ENCODE assay signal across 8 mouse cellular contexts in the genomic region with DNA sequence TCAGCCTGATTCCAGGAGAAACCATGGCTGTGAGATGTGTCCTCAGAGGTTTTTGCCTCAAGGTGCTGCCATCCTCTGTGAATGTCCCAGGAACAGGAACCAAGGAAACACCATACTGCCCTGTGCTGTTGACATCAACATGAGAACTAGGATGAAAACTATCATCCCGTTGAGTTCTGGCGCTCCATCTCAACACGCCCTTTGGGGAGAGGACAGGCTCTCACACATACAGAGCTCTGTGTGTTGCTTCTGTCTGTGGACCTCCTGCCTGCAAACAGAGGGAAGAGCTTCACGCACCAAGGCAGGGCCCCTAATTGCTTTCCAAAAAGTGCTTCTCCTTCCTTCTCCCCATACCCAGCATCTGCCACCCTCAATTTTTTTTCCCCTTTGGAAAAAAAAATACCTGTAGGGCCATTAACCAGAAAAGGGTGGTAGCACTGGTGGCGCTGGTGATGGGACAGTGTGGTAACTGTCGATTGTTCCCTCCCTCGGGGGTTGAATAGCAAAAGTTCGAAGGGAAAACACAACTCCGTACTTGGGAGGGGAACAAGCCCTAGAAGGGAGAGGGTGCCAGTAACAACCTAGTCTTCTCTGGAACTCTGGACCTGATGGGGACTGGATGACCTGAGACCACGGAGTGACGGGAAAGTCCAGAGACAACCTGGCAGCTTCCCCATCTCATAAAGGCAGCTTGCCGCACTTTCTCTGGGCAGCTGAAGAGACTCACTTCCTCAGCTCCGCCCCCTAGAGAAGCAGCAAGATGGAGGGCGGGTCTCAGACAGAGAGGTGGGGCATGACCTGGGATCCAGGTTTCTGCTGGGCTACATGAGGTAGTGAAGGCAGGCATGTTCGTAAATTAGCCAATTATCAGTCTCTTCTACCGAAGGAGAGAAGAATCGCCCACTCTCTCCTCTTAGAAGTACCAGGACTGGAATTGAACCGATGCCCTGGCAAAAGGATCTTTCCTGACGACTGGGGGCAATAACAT. TPM values are rescaled to one million over a fixed set of nuclear protein-coding genes. Genes with fewer than 3 reads are reported as not detected.
DNase-seq lines count a peak whose midpoint lies in the region; ATAC-seq lines count a peak whose summit lies in the region.

No protein-coding gene starts in this region.

- H3K27ac ChIP-seq in neural tube, embryonic 11.5 days (ENCODE audit: low read depth, low read length), result 0 out of 2 replicates have a peak overlapping the region, but pooled peaks have one; percentile 34
- H3K27ac ChIP-seq in neural tube, embryonic 15.5 days (replicated peaks), result no peak overlapping the region
- H3K27ac ChIP-seq in limb, embryonic 15.5 days, result no peak overlapping the region

- H3K36me3 ChIP-seq in neural tube, embryonic 11.5 days (ENCODE audit: control insufficient read depth, insufficient read depth, low read length), result peaks cover 3% of the 10 kb centered on the region; the same call in 1 of the 2 replicates
- peaks cover 23% of the 10 kb centered on the region for H3K36me3 ChIP-seq in neural tube, embryonic 15.5 days
- H3K36me3 ChIP-seq in limb, embryonic 15.5 days, result peaks cover 22% of the 10 kb centered on the region

- H3K27me3 ChIP-seq in neural tube, embryonic 11.5 days (ENCODE audit: control insufficient read depth, insufficient read depth, low read length), result no peaks in the 10 kb centered on the region
- H3K27me3 ChIP-seq in neural tube, embryonic 15.5 days (replicated peaks), result no peaks in the 10 kb centered on the region
- H3K27me3 ChIP-seq in limb, embryonic 15.5 days, result 0 out of 2 replicates have a peak, but pooled peaks cover 3% of the 10 kb centered on the region

- WGBS in neural tube, embryonic 11.5 days, result 36% methylated on average over 19 of the region's 19 CpGs
- WGBS in neural tube, embryonic 15.5 days, result 39% methylated on average over 19 of the region's 19 CpGs
- 29% methylated on average over 19 of the region's 19 CpGs for WGBS in limb, embryonic 15.5 days

- no peak for ATAC-seq in neural tube, embryonic 11.5 days (ENCODE audit: insufficient read depth, low FRiP score, low TSS enrichment)
- no peak for ATAC-seq in neural tube, embryonic 15.5 days (ENCODE audit: low FRiP score)
- ATAC-seq in granulocyte monocyte progenitor cell, adult 5-6 weeks (replicated peaks; ENCODE audit: poor library complexity, severe bottlenecking), result peak; percentile 49
- no peak for ATAC-seq in limb, embryonic 15.5 days (ENCODE audit: insufficient number of reproducible peaks, low FRiP score, low TSS enrichment, low read depth)
- peak; percentile 62 for ATAC-seq in neutrophil, adult 5-6 weeks (ENCODE audit: extremely low read depth, insufficient number of reproducible peaks, low FRiP score, poor library complexity, severe bottlenecking)

- H3K4me1 ChIP-seq in neural tube, embryonic 11.5 days (ENCODE audit: control insufficient read depth, insufficient read depth, low read length), result no peaks in the 10 kb centered on the region
- H3K4me1 ChIP-seq in neural tube, embryonic 15.5 days, result no peaks in the 10 kb centered on the region
- peaks cover 7% of the 10 kb centered on the region; the same call in 1 of the 2 replicates for H3K4me1 ChIP-seq in limb, embryonic 15.5 days

- no peak overlapping the region for H3K9ac ChIP-seq in neural tube, embryonic 11.5 days (ENCODE audit: low read length)
- H3K9ac ChIP-seq in neural tube, embryonic 15.5 days (replicated peaks), result no peak overlapping the region
- no peak overlapping the region for H3K9ac ChIP-seq in limb, embryonic 15.5 days

- DNase-seq in neural tube, embryonic 11.5 days (ENCODE audit: low spot score), result no peak
- no peak for DNase-seq in right cerebral cortex, postnatal 10 days (ENCODE audit: low spot score in 2 of 2)
- DNase-seq in neural tube, embryonic 10.5 days (ENCODE audit: extremely low spot score, low spot score), result no peak
- no peak for DNase-seq in cerebellum, adult 9-11 months

- no peaks in the 10 kb centered on the region for H3K9me3 ChIP-seq in neural tube, embryonic 11.5 days (ENCODE audit: control insufficient read depth, low read length)
- no peaks in the 10 kb centered on the region for H3K9me3 ChIP-seq in neural tube, embryonic 15.5 days (replicated peaks)
- H3K9me3 ChIP-seq in limb, embryonic 15.5 days, result no peaks in the 10 kb centered on the region

- no peak overlapping the region for H3K4me3 ChIP-seq in neural tube, embryonic 11.5 days (ENCODE audit: low read depth, low read length)
- no peak overlapping the region for H3K4me3 ChIP-seq in neural tube, embryonic 15.5 days (replicated peaks)
- no peak overlapping the region for H3K4me3 ChIP-seq in limb, embryonic 15.5 days

- no peak overlapping the region for H3K4me2 ChIP-seq in neural tube, embryonic 11.5 days (ENCODE audit: low read depth)
- no peak overlapping the region for H3K4me2 ChIP-seq in neural tube, embryonic 15.5 days
- 0 out of 2 replicates have a peak overlapping the region, but pooled peaks have one; percentile 17 for H3K4me2 ChIP-seq in limb, embryonic 15.5 days

RNA-seq across cellular contexts. Expression of a gene that starts 11.1 kb away (rescaled TPM):
- polyA plus RNA-seq in neural tube, embryonic 11.5 days (2014; fragmentation: Nextera tagmentation; extraction: Ambion mirVana), result 155 and 162 TPM in 2 replicates
- 129 and 144 TPM in 2 replicates for polyA plus RNA-seq in neural tube, embryonic 15.5 days (2015; fragmentation: Nextera tagmentation; extraction: Ambion mirVana)
- 130 and 136 TPM in 2 replicates for total RNA-seq in granulocyte monocyte progenitor cell, adult 5-6 weeks (2014; fragmentation: Nextera tagmentation)
- total RNA-seq in granulocyte monocyte progenitor cell, adult 5-6 weeks (2017), result 58.6 and 81.1 TPM in 2 replicates
- 135 and 155 TPM in 2 replicates for polyA plus RNA-seq in limb, embryonic 15.5 days (2015; fragmentation: Nextera tagmentation; extraction: Ambion mirVana)
- total RNA-seq in neutrophil, adult 5-6 weeks (2017), result 181 and 183 TPM in 2 replicates

RNA-seq across cellular contexts. Expression of a gene that starts 11.9 kb away (rescaled TPM):
- 5.4 and 6.0 TPM in 2 replicates for polyA plus RNA-seq in neural tube, embryonic 11.5 days (2014; fragmentation: Nextera tagmentation; extraction: Ambion mirVana)
- 34.5 and 43.8 TPM in 2 replicates for polyA plus RNA-seq in neural tube, embryonic 15.5 days (2015; fragmentation: Nextera tagmentation; extraction: Ambion mirVana)
- total RNA-seq in granulocyte monocyte progenitor cell, adult 5-6 weeks (2014; fragmentation: Nextera tagmentation), result 100 and 132 TPM in 2 replicates
- total RNA-seq in granulocyte monocyte progenitor cell, adult 5-6 weeks (2017), result 51.8 and 56.2 TPM in 2 replicates
- polyA plus RNA-seq in limb, embryonic 15.5 days (2015; fragmentation: Nextera tagmentation; extraction: Ambion mirVana), result 1.4 and 1.5 TPM in 2 replicates
- total RNA-seq in neutrophil, adult 5-6 weeks (2017), result 21.4 and 22.2 TPM in 2 replicates

RNA-seq across cellular contexts. Expression of a gene that starts 45.0 kb away (rescaled TPM):
- polyA plus RNA-seq in neural tube, embryonic 11.5 days (2014; fragmentation: Nextera tagmentation; extraction: Ambion mirVana), result 6.0 and 7.7 TPM in 2 replicates
- 0.51 and 2.5 TPM in 2 replicates for polyA plus RNA-seq in neural tube, embryonic 15.5 days (2015; fragmentation: Nextera tagmentation; extraction: Ambion mirVana)
- total RNA-seq in granulocyte monocyte progenitor cell, adult 5-6 weeks (2014; fragmentation: Nextera tagmentation), result 13,307 and 13,753 TPM in 2 replicates
- 9,750 and 13,011 TPM in 2 replicates for total RNA-seq in granulocyte monocyte progenitor cell, adult 5-6 weeks (2017)
- 1.1 and 1.5 TPM in 2 replicates for polyA plus RNA-seq in limb, embryonic 15.5 days (2015; fragmentation: Nextera tagmentation; extraction: Ambion mirVana)
- 0.98 TPM in 1 of 2 replicates, not detected in the other for total RNA-seq in neutrophil, adult 5-6 weeks (2017)

Comparison
In these comparisons a context has a peak if more than half of its experiments do, and no peak if none do; other contexts are left out.
1. ATAC-seq: peak in granulocyte monocyte progenitor cell, adult 5-6 weeks (single experiment) and neutrophil, adult 5-6 weeks (single experiment); none in neural tube, embryonic 11.5 days (single experiment), neural tube, embryonic 15.5 days (single experiment) and limb, embryonic 15.5 days (single experiment).